Mouse (Mus musculus) ES-Bruce4 (cell line): ENCODE results near the gene Vmn1r222.

ENCODE experiments used
- CTCF ChIP-seq: IDR thresholded peaks from one replicate; pipeline ENCODE4 v1.8.1; 2011; ENCODE audit warnings: low read depth, low read length
- POLR2A ChIP-seq: IDR thresholded peaks from one replicate; pipeline ENCODE4 v1.8.1; 2011; ENCODE audit warnings: low read length; ENCODE audit not compliant: insufficient read depth

GRCm38 (mm10) chr13:23279992-23280391 is 44.2 kb upstream of the Vmn1r222 start:
- TF ChIP-seq CTCF (no peak), POLR2A (no peak)
